Mouse (Mus musculus) testis, adult 2 months (tissue): ENCODE results near the gene Mrpl50. TPM values are rescaled to one million over a fixed set of nuclear protein-coding genes. Genes with fewer than 3 reads are reported as not detected.

Source experiments
- H3K27ac ChIP-seq: fragments of 200-500 bp; 2 replicates; pipeline ENCODE4 v1.5.1; 2012; ENCODE audit warnings: low read depth, low read length; ENCODE audit not compliant: control insufficient read depth, insufficient read depth
- H3K27me3 ChIP-seq: fragments of 200-500 bp; 2 replicates; pipeline ENCODE4 v1.6.1; 2012; ENCODE audit warnings: mild to moderate bottlenecking, low read length, moderate library complexity; ENCODE audit not compliant: control insufficient read depth, insufficient read depth
- H3K36me3 ChIP-seq: fragments of 200-500 bp; 2 replicates; pipeline ENCODE4 v1.6.1; 2012; ENCODE audit warnings: mild to moderate bottlenecking, low read length; ENCODE audit not compliant: control insufficient read depth, insufficient read depth
- H3K4me1 ChIP-seq: fragments of 200-500 bp; 2 replicates; pipeline ENCODE4 v1.6.1; 2012; ENCODE audit warnings: low read length; ENCODE audit not compliant: control insufficient read depth, insufficient read depth
- H3K4me3 ChIP-seq: fragments of 200-500 bp; 2 replicates; pipeline ENCODE4 v1.5.1; 2012; ENCODE audit warnings: low read depth, mild to moderate bottlenecking, low read length, moderate library complexity, mixed read lengths; ENCODE audit not compliant: control insufficient read depth
- CTCF ChIP-seq: fragments of 200-500 bp; IDR thresholded peaks from 2 replicates; pipeline ENCODE4 v1.5.1; 2012; ENCODE audit warnings: low read depth, mild to moderate bottlenecking, inconsistent platforms, low read length, moderate library complexity; ENCODE audit not compliant: control insufficient read depth, insufficient read depth, insufficient replicate concordance
- POLR2A ChIP-seq: fragments of 200-500 bp; IDR thresholded peaks from 2 replicates; pipeline ENCODE4 v1.6.1; 2012; ENCODE audit warnings: low read depth, mild to moderate bottlenecking, inconsistent platforms, low read length, moderate library complexity; ENCODE audit not compliant: control insufficient read depth
- polyA plus RNA-seq: library from polyadenylated mRNA; depleted of rRNA; stranded (reverse); fragments of >200 nt; gene quantifications from 2 replicates; pipeline ENCODE4 v1.2.3, GENCODE M21; 2012; rRNA removed

Mrpl50 gene
- polyA plus RNA-seq: 2.3 and 3.0 TPM in 2 replicates

- H3K4me3 ChIP-seq: peak within 1 kb of the TSS; percentile 97
- H3K27ac ChIP-seq: peak within 1 kb of the TSS; percentile 93
- no peaks in the 10 kb centered on the region for H3K27me3 ChIP-seq
- H3K36me3 ChIP-seq: no peaks in the 10 kb centered on the region; the same call in 1 of the 2 replicates
- TF ChIP-seq POLR2A (peak; percentile 88), CTCF (no peak)
- peaks cover 4% of the 10 kb centered on the region for H3K4me1 ChIP-seq
Observed at GRCm38 (mm10) chr4:49520572-49521340, at the start of gene Mrpl50, which contains the start of gene Zfp189. Gene Mrpl50, minus strand, starts transcription at chr4:49521093. Gene Zfp189, plus strand, starts transcription at chr4:49521176.

GRCm38 (mm10) chr4:49567613-49568012 lies 46.7 kb upstream of the Mrpl50 start:
- Histone ChIP-seq H3K36me3 (no peaks in the 10 kb centered on the region), H3K4me1 (no peaks in the 10 kb centered on the region), H3K4me3 (no peak overlapping the region), H3K27me3 (no peaks in the 10 kb centered on the region), H3K27ac (no peak overlapping the region)
- TF ChIP-seq POLR2A: no peak
- peak; percentile 24; the same call in 1 of the 2 replicates for TF ChIP-seq CTCF

GRCm38 (mm10) chr4:49559915-49560772 lies 39.3 kb upstream of the Mrpl50 start:
- Histone ChIP-seq H3K27ac (no peak overlapping the region), H3K4me3 (no peak overlapping the region), H3K36me3 (no peaks in the 10 kb centered on the region), H3K4me1 (0 out of 2 replicates have a peak, but pooled peaks cover 3% of the 10 kb centered on the region), H3K27me3 (no peaks in the 10 kb centered on the region)
- no peak for TF ChIP-seq CTCF
- TF ChIP-seq POLR2A: no peak

- no peaks in the 10 kb centered on the region for H3K36me3 ChIP-seq
- H3K4me3 ChIP-seq: no peak overlapping the region
- H3K4me1 ChIP-seq: 0 out of 2 replicates have a peak, but pooled peaks cover 3% of the 10 kb centered on the region
- H3K27me3 ChIP-seq: no peaks in the 10 kb centered on the region
- TF ChIP-seq POLR2A: no peak
- TF ChIP-seq CTCF: no peak
- no peak overlapping the region for H3K27ac ChIP-seq
Observed at GRCm38 (mm10) chr4:49558181-49558580, 37.3 kb upstream of the Mrpl50 start.

GRCm38 (mm10) chr4:49557375-49557774 lies 36.5 kb upstream of the Mrpl50 start:
- 0 out of 2 replicates have a peak, but pooled peaks cover 3% of the 10 kb centered on the region for H3K4me1 ChIP-seq
- no peaks in the 10 kb centered on the region for H3K27me3 ChIP-seq
- no peak overlapping the region for H3K4me3 ChIP-seq
- H3K27ac ChIP-seq: no peak overlapping the region
- TF ChIP-seq POLR2A: no peak
- no peak for TF ChIP-seq CTCF
- H3K36me3 ChIP-seq: no peaks in the 10 kb centered on the region

GRCm38 (mm10) chr4:49553380-49553779 lies 32.5 kb upstream of the Mrpl50 start:
- H3K4me1 ChIP-seq: no peaks in the 10 kb centered on the region
- no peak overlapping the region for H3K4me3 ChIP-seq
- H3K36me3 ChIP-seq: no peaks in the 10 kb centered on the region
- TF ChIP-seq CTCF (no peak), POLR2A (no peak)
- no peaks in the 10 kb centered on the region for H3K27me3 ChIP-seq
- no peak overlapping the region for H3K27ac ChIP-seq

GRCm38 (mm10) chr4:49549383-49549782 lies 28.5 kb upstream of the Mrpl50 start, which contains the start of gene Aldob:
Gene Aldob, minus strand, starts transcription at chr4:49549546.
- Histone ChIP-seq H3K27ac (no peak within 1 kb of the TSS), H3K4me3 (no peak within 1 kb of the TSS), H3K27me3 (no peaks in the 10 kb centered on the region), H3K4me1 (no peaks in the 10 kb centered on the region), H3K36me3 (no peaks in the 10 kb centered on the region)
- TF ChIP-seq POLR2A (no peak), CTCF (no peak)
